Mouse (Mus musculus) liver, embryonic 14.5 days (tissue): Measurements from ENCODE around the gene Actr1a.

ENCODE experiments used
- CTCF ChIP-seq: IDR thresholded peaks from 2 replicates; pipeline ENCODE4 v1.5.1; 2016; ENCODE audit warnings: antibody characterized with exemption, low read depth, control low read depth
- EP300 ChIP-seq: IDR thresholded peaks from 2 replicates; pipeline ENCODE4 v1.6.1; 2016; ENCODE audit warnings: antibody characterized with exemption, low read depth

DNA sequence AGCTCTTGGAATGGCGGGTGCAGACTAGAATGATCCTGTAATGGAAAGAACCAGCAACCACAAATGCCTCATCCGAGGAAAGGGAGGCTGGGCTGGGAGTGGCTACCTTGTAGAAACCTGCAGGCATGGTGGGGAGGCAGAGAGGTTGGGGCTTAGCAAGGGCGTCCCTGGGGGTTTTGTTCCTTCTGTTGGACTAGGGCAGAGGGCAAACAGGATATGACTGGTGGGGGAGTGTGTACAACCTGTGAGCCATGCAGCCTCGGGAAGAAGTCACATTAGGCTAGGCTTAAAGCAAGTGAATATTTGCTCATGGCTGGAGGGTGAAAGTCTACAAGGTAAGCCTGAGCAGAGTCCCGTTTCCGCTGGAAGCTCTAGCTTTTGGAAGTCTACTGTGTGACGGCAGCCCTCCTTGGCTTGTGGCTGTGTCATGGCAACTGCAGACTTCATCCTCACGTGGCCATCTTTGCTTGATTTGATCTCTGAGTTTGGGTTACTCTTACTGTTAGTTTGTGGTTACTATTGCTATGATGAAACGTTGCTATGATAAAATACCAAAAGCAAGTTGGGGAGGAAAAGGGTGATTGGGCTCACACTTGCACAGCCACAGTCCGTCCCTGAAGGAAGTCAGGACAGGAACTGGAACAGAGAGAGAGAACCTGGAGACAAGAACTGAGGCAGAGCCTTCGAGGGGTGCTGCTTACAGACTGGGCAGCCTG, 32.1 kb downstream of the Actr1a start:
- TF ChIP-seq CTCF (no peak), EP300 (no peak)
